Mouse (Mus musculus) spleen, postnatal 10 days (tissue): ENCODE results near the gene Rpl38.

Experiments used
- DNase-seq, 2 experiments: peaks; one replicate each; pipeline ENCODE4 v3.0.0; 2021 to 2022; ENCODE audit warnings: low spot score in 2 of 2

Gene Rpl38

DNA sequence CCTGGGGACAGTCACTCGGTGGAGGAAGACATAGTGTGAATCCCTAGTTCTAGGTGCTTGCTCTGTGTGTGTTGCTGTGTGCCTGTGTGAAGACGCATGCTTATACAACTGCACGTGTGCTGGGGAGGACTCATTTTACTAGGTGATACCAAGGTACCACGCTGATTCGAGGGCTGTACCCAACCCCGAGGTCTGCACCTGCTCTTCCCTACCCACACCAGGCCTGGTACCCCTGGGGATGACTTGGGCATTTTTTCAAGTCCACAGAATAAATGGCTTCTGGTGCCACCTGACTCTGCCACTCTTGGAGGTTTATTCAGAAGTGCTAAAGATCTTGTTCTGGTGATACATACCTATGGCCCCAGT is 34.7 kb downstream of the Rpl38 start:
- DNase-seq = no peak

DNA sequence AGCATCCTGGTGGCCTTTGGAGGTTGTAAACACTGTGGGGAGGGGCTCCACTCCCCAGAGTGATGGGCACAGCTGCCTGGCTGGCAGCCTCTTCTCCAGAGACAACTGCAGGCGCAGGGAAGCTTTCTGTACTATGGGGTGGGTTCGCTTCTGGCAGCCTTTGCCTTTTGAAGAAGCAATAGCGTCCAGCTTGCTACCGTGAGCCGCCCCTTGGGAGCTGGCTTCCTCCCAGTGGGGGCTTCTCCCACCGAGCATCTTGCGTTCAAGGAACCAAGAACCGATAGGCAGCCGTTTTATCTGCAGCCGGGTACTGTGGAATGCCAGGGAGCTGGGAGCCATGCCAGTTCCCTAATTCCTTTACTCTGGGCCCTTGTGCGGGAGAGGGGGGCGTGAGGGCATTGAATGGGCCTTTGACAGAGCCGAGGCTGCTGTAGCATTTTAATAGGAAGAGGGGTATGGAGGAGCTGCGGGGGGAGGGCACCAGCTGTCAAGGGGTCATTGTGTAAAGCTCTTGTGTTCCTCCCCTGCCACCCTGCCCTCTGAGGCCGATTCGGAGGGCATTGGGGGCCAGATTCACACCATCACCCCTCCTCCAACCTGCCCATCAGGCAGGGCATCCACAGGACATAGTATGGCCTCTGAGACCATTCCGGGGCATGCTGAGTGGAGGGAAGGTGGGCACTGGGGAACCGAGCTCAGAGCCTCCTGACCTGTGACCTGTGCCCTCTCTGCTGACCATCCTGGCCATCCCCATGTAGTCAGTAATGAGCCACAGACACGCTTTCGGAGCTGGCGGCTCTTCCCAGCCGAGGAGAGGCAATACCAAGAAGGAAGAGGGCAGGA is 36.0 kb downstream of the Rpl38 start:
- DNase-seq = no peak

DNA sequence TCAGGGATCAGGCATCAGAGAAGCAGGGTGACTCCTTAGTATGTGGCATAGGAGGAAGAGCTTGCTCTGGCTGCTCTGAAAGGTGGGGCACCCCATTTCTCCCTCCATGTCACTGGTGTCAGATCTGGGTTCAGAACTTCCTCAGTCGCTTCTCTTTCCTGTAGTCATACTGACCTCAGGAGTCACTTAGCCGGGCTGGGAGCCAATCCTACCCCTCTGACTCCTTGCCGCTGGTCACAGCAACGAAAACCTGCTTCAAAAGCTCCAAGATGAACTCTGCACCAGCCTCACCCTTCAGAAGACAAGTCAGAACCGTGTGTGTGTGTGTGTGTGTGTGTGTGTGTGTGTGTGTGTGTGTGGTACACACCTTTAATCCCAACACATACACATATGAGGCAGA is 38.0 kb downstream of the Rpl38 start:
- DNase-seq = no peak

DNA sequence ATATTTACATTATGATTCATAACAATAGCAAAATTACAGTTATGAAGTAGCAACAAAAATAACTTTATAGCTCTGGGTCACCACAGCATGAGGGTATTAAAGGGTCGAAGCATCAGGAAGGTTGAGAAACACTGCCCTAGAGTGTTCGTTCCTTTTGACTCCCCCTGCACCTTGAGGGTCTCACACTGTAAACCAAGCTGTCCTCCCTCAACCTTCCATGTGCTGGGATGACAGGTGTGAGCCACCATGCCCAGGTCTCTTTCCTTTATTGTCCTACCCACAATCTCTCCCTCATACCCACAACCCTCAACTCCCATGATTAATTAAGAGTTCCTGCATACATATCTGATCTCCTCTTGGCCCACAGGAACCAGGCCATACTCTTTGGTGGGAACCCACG is 43.1 kb downstream of the Rpl38 start:
- DNase-seq = no peak

DNA sequence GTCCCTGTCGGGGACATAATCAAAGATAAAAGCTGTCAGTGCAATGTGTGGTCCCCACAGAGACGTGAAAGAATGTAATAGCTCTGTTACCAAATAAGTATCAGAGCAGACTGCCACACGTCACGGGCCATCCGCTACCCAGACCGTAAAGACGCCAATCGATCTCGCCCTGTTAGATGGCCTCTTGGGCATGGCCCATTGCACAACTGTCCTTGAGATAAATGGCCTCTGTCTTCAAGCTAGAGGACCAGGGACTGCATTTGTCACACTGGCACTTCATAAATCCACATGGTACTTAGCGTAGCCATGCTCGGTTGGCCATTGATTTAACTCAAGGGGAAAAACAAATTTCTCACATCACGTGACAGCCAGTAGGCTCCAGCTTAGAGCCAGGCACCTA is 43.5 kb downstream of the Rpl38 start:
- no peak for DNase-seq

DNA sequence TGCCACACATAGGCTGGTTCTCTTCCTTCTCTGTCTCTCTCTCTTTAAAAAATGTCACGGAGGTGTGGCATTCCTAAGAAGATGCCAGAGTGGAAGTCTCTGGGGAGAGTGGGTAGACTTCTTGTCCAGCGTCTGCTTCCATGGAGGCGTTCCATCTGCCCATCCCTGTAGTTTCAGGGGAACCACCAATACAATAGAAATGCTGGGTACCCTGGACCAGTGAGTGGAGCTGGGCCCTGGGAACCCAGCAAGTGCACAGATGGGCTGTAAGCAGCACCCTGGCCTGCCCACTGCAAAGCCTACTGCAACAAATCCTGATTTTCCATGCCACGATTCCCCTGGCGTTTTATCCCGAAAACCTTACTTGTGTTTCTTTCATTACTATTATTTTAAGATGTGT is 46.2 kb downstream of the Rpl38 start:
- DNase-seq = no peak

DNA sequence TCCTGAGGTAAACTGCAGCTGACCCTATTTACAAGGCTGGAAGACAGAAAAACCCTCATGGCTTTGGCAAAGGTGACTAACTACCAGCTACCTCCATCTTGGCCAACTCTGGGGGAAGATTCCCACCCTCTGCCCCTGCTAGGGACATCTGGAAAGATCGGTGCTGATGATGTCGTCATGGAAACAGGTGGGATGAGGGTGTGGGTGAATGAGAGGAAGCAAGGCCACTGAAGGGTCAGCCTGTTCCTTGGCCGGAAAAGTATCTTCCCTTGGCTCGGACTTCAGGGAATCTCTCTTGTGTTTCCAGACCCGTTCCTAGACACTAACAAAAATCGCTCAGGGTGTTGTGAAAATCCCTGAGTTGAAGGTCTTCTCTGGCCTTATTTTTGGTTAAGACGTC is 47.2 kb downstream of the Rpl38 start:
- no peak for DNase-seq

DNA sequence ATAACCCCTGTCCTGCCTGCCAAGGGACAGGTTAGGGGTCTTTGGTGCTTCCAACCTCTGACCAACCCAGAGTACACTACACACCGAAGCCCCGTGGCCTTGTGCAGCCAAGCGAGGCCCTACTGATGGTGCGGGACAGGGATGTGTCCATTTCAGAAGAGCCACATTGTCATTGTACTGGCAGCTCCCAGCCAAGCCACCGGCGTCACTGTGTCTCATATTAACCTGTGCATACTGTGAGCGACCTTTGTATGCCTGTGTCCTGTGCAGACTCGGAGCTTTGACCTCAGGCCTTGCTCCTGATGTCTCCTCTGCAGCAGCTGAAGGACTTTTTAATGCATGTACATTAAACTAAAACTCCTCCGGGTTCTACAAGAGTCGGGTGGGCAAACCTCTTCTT is 52.2 kb downstream of the Rpl38 start:
- DNase-seq = no peak
